Mouse (Mus musculus): ENCODE data around the gene Spint3.

DNA sequence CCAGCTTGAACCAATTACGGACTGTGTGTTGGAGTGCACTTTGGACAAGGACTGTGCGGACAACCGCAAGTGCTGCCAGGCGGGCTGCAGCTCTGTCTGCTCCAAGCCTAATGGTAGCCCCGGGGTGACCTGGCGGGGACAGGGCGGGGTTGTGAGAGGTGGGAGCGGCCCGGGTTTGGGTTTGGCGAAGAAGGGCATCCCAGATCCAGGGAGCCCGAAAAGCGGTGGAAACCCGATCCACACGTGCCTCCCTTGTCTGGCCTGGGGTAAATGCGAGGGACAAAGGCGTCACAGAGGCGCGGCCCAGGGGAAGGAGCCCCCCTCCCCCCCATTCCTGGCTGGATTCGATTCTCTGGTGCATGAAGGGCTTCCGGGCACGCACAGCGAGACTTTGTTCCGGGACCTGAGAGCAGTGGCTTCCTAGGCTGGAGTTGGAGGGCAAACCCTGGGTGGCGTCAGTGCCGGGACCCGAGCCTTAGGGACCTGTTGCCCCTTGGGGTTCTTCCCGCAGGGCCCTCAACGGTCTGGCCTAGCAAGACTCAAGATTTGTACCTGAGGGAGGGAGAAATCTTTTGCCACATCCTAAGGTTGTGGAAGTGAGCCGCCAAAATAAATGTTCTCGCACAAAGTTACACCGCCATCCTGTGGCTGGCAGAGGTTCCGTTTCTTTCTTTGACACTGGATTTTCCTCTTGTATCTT is 9.8 kb downstream of the Spint3 start:
- no peak for TF ChIP-seq POLR2A (IDR thresholded peaks at IDR 0.05; ENCODE audit: control insufficient read depth, low read depth, low read length)
- TF ChIP-seq CTCF (IDR thresholded peaks at IDR 0.05; ENCODE audit: control insufficient read depth, insufficient read depth, insufficient replicate concordance, low read depth, low read length), result no peak
